Mouse (Mus musculus): ENCODE results near the gene Fam240a.

Gene Fam240a

GRCm38 (mm10) chr9:110916786-110917185, at the start of gene Fam240a:
TSS of gene Fam240a (minus strand) at chr9:110916861.
- no peak for DNase-seq (ENCODE audit: low read depth)

GRCm38 (mm10) chr9:110965910-110966231, 49.2 kb upstream of the Fam240a start:
- DNase-seq (ENCODE audit: low read depth), result no peak

- no peak for DNase-seq (ENCODE audit: low read depth)
Observed at GRCm38 (mm10) chr9:110965062-110965909, 48.6 kb upstream of the Fam240a start.

- DNase-seq (ENCODE audit: low read depth), result no peak
Observed at GRCm38 (mm10) chr9:110963566-110964115, 47.0 kb upstream of the Fam240a start.

GRCm38 (mm10) chr9:110961386-110961785, 44.7 kb upstream of the Fam240a start:
- no peak for DNase-seq (ENCODE audit: low read depth)

GRCm38 (mm10) chr9:110960230-110961149, 43.8 kb upstream of the Fam240a start:
- no peak for DNase-seq (ENCODE audit: low read depth)

GRCm38 (mm10) chr9:110959669-110960068, 43.0 kb upstream of the Fam240a start:
- DNase-seq (ENCODE audit: low read depth), result no peak

- DNase-seq (ENCODE audit: low read depth), result no peak
Observed at GRCm38 (mm10) chr9:110955962-110956361, 39.3 kb upstream of the Fam240a start.

- DNase-seq (ENCODE audit: low read depth), result no peak
Observed at GRCm38 (mm10) chr9:110954681-110955445, 38.2 kb upstream of the Fam240a start.

- DNase-seq (ENCODE audit: low read depth), result no peak
Observed at GRCm38 (mm10) chr9:110953550-110954461, 37.1 kb upstream of the Fam240a start.

GRCm38 (mm10) chr9:110952931-110953549, 36.4 kb upstream of the Fam240a start:
- DNase-seq (ENCODE audit: low read depth), result no peak

GRCm38 (mm10) chr9:110952398-110952797, 35.7 kb upstream of the Fam240a start:
- peak; percentile 28 for DNase-seq (ENCODE audit: low read depth)

- DNase-seq (ENCODE audit: low read depth), result peak; percentile 53
Observed at GRCm38 (mm10) chr9:110951866-110952265, 35.2 kb upstream of the Fam240a start.

GRCm38 (mm10) chr9:110951397-110951796, 34.7 kb upstream of the Fam240a start, which contains the start of gene Lrrc2:
TSS of gene Lrrc2 (plus strand) at chr9:110951545.
- no peak for DNase-seq (ENCODE audit: low read depth)

- DNase-seq (ENCODE audit: low read depth), result no peak
Observed at GRCm38 (mm10) chr9:110950109-110950508, 33.4 kb upstream of the Fam240a start.

- no peak for DNase-seq (ENCODE audit: low read depth)
Observed at GRCm38 (mm10) chr9:110948813-110949310, 32.2 kb upstream of the Fam240a start.

- DNase-seq (ENCODE audit: low read depth), result no peak
Observed at GRCm38 (mm10) chr9:110947900-110948299, 31.2 kb upstream of the Fam240a start.

- no peak for DNase-seq (ENCODE audit: low read depth)
Observed at GRCm38 (mm10) chr9:110947261-110947661, 30.6 kb upstream of the Fam240a start.

GRCm38 (mm10) chr9:110946548-110947044, 29.9 kb upstream of the Fam240a start:
- DNase-seq (ENCODE audit: low read depth), result no peak

- no peak for DNase-seq (ENCODE audit: low read depth)
Observed at GRCm38 (mm10) chr9:110945926-110946325, 29.3 kb upstream of the Fam240a start, which contains the start of gene Tdgf1. TSS of gene Tdgf1 (minus strand) at chr9:110946158.
